Mouse (Mus musculus): Measurements from ENCODE around the gene Ptar1.

DNA sequence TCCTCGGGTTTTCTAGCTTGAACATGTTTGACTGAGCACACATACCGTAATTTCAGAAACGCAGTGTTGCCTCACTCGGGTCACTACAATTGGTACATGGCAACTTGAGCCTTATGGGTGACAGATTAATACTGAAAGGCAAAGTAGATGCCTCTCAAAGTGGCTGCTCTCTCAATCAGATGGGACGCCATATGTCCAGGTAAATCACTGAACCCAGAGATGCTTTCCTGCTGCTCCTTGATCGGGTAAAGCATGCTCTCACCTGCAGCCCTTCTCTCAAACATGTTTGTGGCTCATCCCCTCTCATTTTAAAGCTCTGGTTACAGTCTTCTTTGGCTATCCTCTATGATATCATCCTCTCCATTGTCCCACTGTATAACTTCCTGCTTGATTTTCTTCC lies 76.1 kb downstream of the Ptar1 start:
- TF ChIP-seq CTCF (IDR thresholded peaks at IDR 0.05; ENCODE audit: low read depth) (no peak), EP300 (optimal IDR thresholded peaks at IDR 0.05) (no peak)

Data from stomach, postnatal 0 days (tissue).